9 mouse cellular contexts compared by ENCODE assay signal in genomic region chr17:46520385-46520979, GRCm38 (mm10). TPM values are rescaled to one million over a fixed set of nuclear protein-coding genes. Genes with fewer than 3 reads are reported as not detected.
DNase-seq lines count a peak whose midpoint lies in the region; ATAC-seq and TF ChIP-seq lines count a peak whose summit lies in the region.
"Had no signal": no experiment of that assay in that cellular context is flagged by ENCODE, and none has a peak within 500 bp of the region (broad histone marks: within the 10 kb centered on the region; RNA-seq: fewer than 3 reads in every experiment).

No protein-coding gene starts in this region.

- no peaks in the 10 kb centered on the region for H3K36me3 ChIP-seq in kidney, embryonic 16.5 days (ENCODE audit: insufficient read depth, low read length)
- H3K36me3 ChIP-seq in kidney, adult 2 months (ENCODE audit: control insufficient read depth, insufficient read depth, low read length), result no peaks in the 10 kb centered on the region
- H3K36me3 ChIP-seq in embryonic facial prominence, embryonic 11.5 days (replicated peaks; ENCODE audit: control insufficient read depth, insufficient read depth, low read depth, low read length), result no peaks in the 10 kb centered on the region
- H3K36me3 ChIP-seq in intestine, embryonic 15.5 days, result no peaks in the 10 kb centered on the region
- peaks cover 40% of the 10 kb centered on the region for H3K36me3 ChIP-seq in midbrain, postnatal 0 days (ENCODE audit: insufficient read depth, low read length)
- H3K36me3 ChIP-seq: liver, embryonic 15.5 days had no signal

- no peaks in the 10 kb centered on the region for H3K9me3 ChIP-seq in kidney, embryonic 16.5 days (ENCODE audit: low read length)
- H3K9me3 ChIP-seq in embryonic facial prominence, embryonic 11.5 days (replicated peaks; ENCODE audit: control insufficient read depth, low read length), result no peaks in the 10 kb centered on the region
- H3K9me3 ChIP-seq in intestine, embryonic 15.5 days, result no peaks in the 10 kb centered on the region
- no peaks in the 10 kb centered on the region for H3K9me3 ChIP-seq in midbrain, postnatal 0 days (ENCODE audit: low read length)
- H3K9me3 ChIP-seq: liver, embryonic 15.5 days had no signal

- H3K27ac ChIP-seq in kidney, embryonic 16.5 days (ENCODE audit: low read length), result no peak overlapping the region
- no peak overlapping the region for H3K27ac ChIP-seq in kidney, adult 2 months (ENCODE audit: insufficient read depth, low read depth, low read length)
- H3K27ac ChIP-seq in embryonic facial prominence, embryonic 11.5 days (replicated peaks; ENCODE audit: low read depth, low read length), result no peak overlapping the region
- H3K27ac ChIP-seq in intestine, embryonic 15.5 days, result no peak overlapping the region
- H3K27ac ChIP-seq in midbrain, postnatal 0 days (ENCODE audit: low read depth, low read length), result no peak overlapping the region
- H3K27ac ChIP-seq: liver, embryonic 15.5 days had no signal

- no peak for DNase-seq in kidney, adult 2 months
- peak; percentile 44 for DNase-seq in embryonic facial prominence, embryonic 11.5 days (ENCODE audit: low spot score)
- DNase-seq in midbrain, postnatal 0 days (ENCODE audit: low spot score), result peak; percentile 14
- no peak for DNase-seq in adipocyte (ENCODE audit: low spot score)
- no peak for DNase-seq in layer of hippocampus, adult 18-20 months (ENCODE audit: low spot score in 2 of 2)
- no peak for DNase-seq in right cerebral cortex, postnatal 4 days

- peak overlapping the region; percentile 9; the same call in 1 of the 2 replicates for H3K4me3 ChIP-seq in kidney, embryonic 16.5 days (ENCODE audit: low read length)
- H3K4me3 ChIP-seq in kidney, adult 2 months (ENCODE audit: insufficient read depth, low read depth, low read length), result no peak overlapping the region
- H3K4me3 ChIP-seq in embryonic facial prominence, embryonic 11.5 days (ENCODE audit: low read depth, low read length), result peak overlapping the region; percentile 21
- H3K4me3 ChIP-seq in intestine, embryonic 15.5 days (replicated peaks), result peak overlapping the region; percentile 14
- no peak overlapping the region for H3K4me3 ChIP-seq in midbrain, postnatal 0 days (ENCODE audit: low read depth, low read length)
- H3K4me3 ChIP-seq: liver, embryonic 15.5 days had no signal

- no peaks in the 10 kb centered on the region for H3K4me1 ChIP-seq in kidney, embryonic 16.5 days (ENCODE audit: insufficient read depth, low read length)
- H3K4me1 ChIP-seq in kidney, adult 2 months (ENCODE audit: control insufficient read depth, insufficient read depth, low read length), result no peaks in the 10 kb centered on the region
- H3K4me1 ChIP-seq in embryonic facial prominence, embryonic 11.5 days (ENCODE audit: control insufficient read depth, insufficient read depth, low read length), result no peaks in the 10 kb centered on the region; the same call in 1 of the 2 replicates
- 0 out of 2 replicates have a peak, but pooled peaks cover 2% of the 10 kb centered on the region for H3K4me1 ChIP-seq in intestine, embryonic 15.5 days (replicated peaks)
- no peaks in the 10 kb centered on the region for H3K4me1 ChIP-seq in midbrain, postnatal 0 days (ENCODE audit: insufficient read depth, low read length)
- H3K4me1 ChIP-seq: liver, embryonic 15.5 days had no signal

- no peaks in the 10 kb centered on the region for H3K27me3 ChIP-seq in kidney, embryonic 16.5 days (ENCODE audit: insufficient read depth, low read length)
- no peaks in the 10 kb centered on the region for H3K27me3 ChIP-seq in kidney, adult 2 months (replicated peaks; ENCODE audit: control insufficient read depth, insufficient read depth, low read length)
- H3K27me3 ChIP-seq in embryonic facial prominence, embryonic 11.5 days (ENCODE audit: control insufficient read depth, insufficient read depth, low read length), result peaks cover 8% of the 10 kb centered on the region; the same call in 1 of the 2 replicates
- H3K27me3 ChIP-seq in intestine, embryonic 15.5 days (replicated peaks), result peaks cover 32% of the 10 kb centered on the region
- H3K27me3 ChIP-seq in midbrain, postnatal 0 days (ENCODE audit: insufficient read depth, low read length), result no peaks in the 10 kb centered on the region

- no peak for TF ChIP-seq CTCF in kidney, adult 2 months (conservative IDR thresholded peaks at IDR 0.05; ENCODE audit: insufficient read depth, insufficient read length, low read depth, low read length)
- no peak for TF ChIP-seq CTCF in midbrain, postnatal 0 days (IDR thresholded peaks at IDR 0.05)

- peak overlapping the region; percentile 31; the same call in 1 of the 2 replicates for H3K4me2 ChIP-seq in kidney, embryonic 16.5 days (replicated peaks; ENCODE audit: low read depth, low read length)
- H3K4me2 ChIP-seq in embryonic facial prominence, embryonic 11.5 days (ENCODE audit: low read depth, low read length), result peak overlapping the region; percentile 25
- peak overlapping the region; percentile 51 for H3K4me2 ChIP-seq in intestine, embryonic 15.5 days (replicated peaks)
- H3K4me2 ChIP-seq in midbrain, postnatal 0 days (ENCODE audit: low read depth, low read length, poor library complexity, severe bottlenecking), result no peak overlapping the region
- H3K4me2 ChIP-seq: liver, embryonic 15.5 days had no signal

- ATAC-seq in kidney, embryonic 16.5 days (ENCODE audit: low FRiP score, low TSS enrichment), result no peak
- ATAC-seq in embryonic facial prominence, embryonic 11.5 days (replicated peaks; ENCODE audit: insufficient number of reproducible peaks, low FRiP score, low TSS enrichment, low read depth), result no peak
- ATAC-seq in intestine, embryonic 15.5 days, result 0 out of 2 replicates have a peak, but pooled peaks have one; percentile 20
- ATAC-seq in midbrain, postnatal 0 days (ENCODE audit: low FRiP score), result no peak

- TF ChIP-seq POLR2A in kidney, adult 2 months (IDR thresholded peaks at IDR 0.05; ENCODE audit: low read depth, low read length), result no peak

- WGBS in kidney, embryonic 16.5 days, result 39% methylated on average over 25 of the region's 25 CpGs
- 53% methylated on average over 25 of the region's 25 CpGs for WGBS in kidney, adult 2 months
- 45% methylated on average over 25 of the region's 25 CpGs for WGBS in embryonic facial prominence, embryonic 11.5 days
- WGBS in intestine, embryonic 15.5 days, result 35% methylated on average over 25 of the region's 25 CpGs
- 48% methylated on average over 25 of the region's 25 CpGs for WGBS in midbrain, postnatal 0 days

- no peak overlapping the region; the same call in 1 of the 2 replicates for H3K9ac ChIP-seq in kidney, embryonic 16.5 days (replicated peaks; ENCODE audit: low read length)
- H3K9ac ChIP-seq in embryonic facial prominence, embryonic 11.5 days (replicated peaks; ENCODE audit: low read length), result peak overlapping the region; percentile 22
- 0 out of 2 replicates have a peak overlapping the region, but pooled peaks have one; percentile 17 for H3K9ac ChIP-seq in intestine, embryonic 15.5 days
- no peak overlapping the region for H3K9ac ChIP-seq in midbrain, postnatal 0 days (replicated peaks; ENCODE audit: low read length, poor library complexity, severe bottlenecking)
- H3K9ac ChIP-seq: liver, embryonic 15.5 days had no signal

RNA-seq across cellular contexts. Expression of gene Dnph1, which starts 24.0 kb away (rescaled TPM):
- 56.5 and 60.3 TPM in 2 replicates for polyA plus RNA-seq in kidney, embryonic 16.5 days (2015; fragmentation: Nextera tagmentation; extraction: Ambion mirVana)
- 20.7 and 22.8 TPM in 2 replicates for polyA plus RNA-seq in kidney, adult 2 months (2012; rRNA removed)
- polyA plus RNA-seq in embryonic facial prominence, embryonic 11.5 days (2014; fragmentation: Nextera tagmentation; extraction: Ambion mirVana), result 65.9 and 74.9 TPM in 2 replicates
- 48.7 and 48.9 TPM in 2 replicates for polyA plus RNA-seq in intestine, embryonic 15.5 days (2015; fragmentation: Nextera tagmentation; extraction: Ambion mirVana)
- 4.0 and 4.1 TPM in 2 replicates for total RNA-seq in midbrain, postnatal 0 days (2014; rRNA removed)
- 10.2 and 10.4 TPM in 2 replicates for polyA plus RNA-seq in midbrain, postnatal 0 days (2015; fragmentation: Nextera tagmentation; extraction: Ambion mirVana)
- 1 to 10 TPM; 5.1 to 5.9 TPM for total RNA-seq in layer of hippocampus, adult 18-20 months (2021)

RNA-seq across cellular contexts. Expression of gene Cul9, which starts 25.7 kb away (rescaled TPM):
- polyA plus RNA-seq in kidney, embryonic 16.5 days (2015; fragmentation: Nextera tagmentation; extraction: Ambion mirVana), result 6.5 TPM in 2 replicates
- polyA plus RNA-seq in kidney, adult 2 months (2012; rRNA removed), result 27.0 and 32.4 TPM in 2 replicates
- 3.5 and 3.7 TPM in 2 replicates for polyA plus RNA-seq in embryonic facial prominence, embryonic 11.5 days (2014; fragmentation: Nextera tagmentation; extraction: Ambion mirVana)
- polyA plus RNA-seq in intestine, embryonic 15.5 days (2015; fragmentation: Nextera tagmentation; extraction: Ambion mirVana), result 2.8 and 3.4 TPM in 2 replicates
- 53.8 and 70.9 TPM in 2 replicates for total RNA-seq in midbrain, postnatal 0 days (2014; rRNA removed)
- polyA plus RNA-seq in midbrain, postnatal 0 days (2015; fragmentation: Nextera tagmentation; extraction: Ambion mirVana), result 13.6 and 16.7 TPM in 2 replicates
- total RNA-seq in layer of hippocampus, adult 18-20 months (2021), result 10 to 100 TPM; 61.8 to 66.4 TPM

RNA-seq across cellular contexts. Expression of gene Ttbk1, which starts 33.0 kb away (rescaled TPM):
- polyA plus RNA-seq in kidney, embryonic 16.5 days (2015; fragmentation: Nextera tagmentation; extraction: Ambion mirVana), result 0.15 and 0.23 TPM in 2 replicates
- 1.4 and 1.6 TPM in 2 replicates for polyA plus RNA-seq in kidney, adult 2 months (2012; rRNA removed)
- 0.38 and 0.63 TPM in 2 replicates for polyA plus RNA-seq in embryonic facial prominence, embryonic 11.5 days (2014; fragmentation: Nextera tagmentation; extraction: Ambion mirVana)
- polyA plus RNA-seq in intestine, embryonic 15.5 days (2015; fragmentation: Nextera tagmentation; extraction: Ambion mirVana), result 0.24 and 0.26 TPM in 2 replicates
- total RNA-seq in midbrain, postnatal 0 days (2014; rRNA removed), result 46.8 and 50.1 TPM in 2 replicates
- 5.4 and 6.1 TPM in 2 replicates for polyA plus RNA-seq in midbrain, postnatal 0 days (2015; fragmentation: Nextera tagmentation; extraction: Ambion mirVana)
- 100 to 1,000 TPM; 117 to 120 TPM for total RNA-seq in layer of hippocampus, adult 18-20 months (2021)

RNA-seq across cellular contexts. Expression of gene Srf, which starts 35.5 kb away (rescaled TPM):
- polyA plus RNA-seq in kidney, embryonic 16.5 days (2015; fragmentation: Nextera tagmentation; extraction: Ambion mirVana), result 8.2 and 9.3 TPM in 2 replicates
- 67.0 and 86.3 TPM in 2 replicates for polyA plus RNA-seq in kidney, adult 2 months (2012; rRNA removed)
- 6.4 and 11.1 TPM in 2 replicates for polyA plus RNA-seq in embryonic facial prominence, embryonic 11.5 days (2014; fragmentation: Nextera tagmentation; extraction: Ambion mirVana)
- 7.6 and 8.9 TPM in 2 replicates for polyA plus RNA-seq in intestine, embryonic 15.5 days (2015; fragmentation: Nextera tagmentation; extraction: Ambion mirVana)
- total RNA-seq in midbrain, postnatal 0 days (2014; rRNA removed), result 45.8 and 69.0 TPM in 2 replicates
- 2.6 and 3.3 TPM in 2 replicates for polyA plus RNA-seq in midbrain, postnatal 0 days (2015; fragmentation: Nextera tagmentation; extraction: Ambion mirVana)
- total RNA-seq in layer of hippocampus, adult 18-20 months (2021), result 10 to 100 TPM; 80.8 to 89.0 TPM

Comparison
In these comparisons a context has a peak if more than half of its experiments do, and no peak if none do; other contexts are left out.
1. H3K4me3 ChIP-seq: peak in kidney, embryonic 16.5 days (single experiment), embryonic facial prominence, embryonic 11.5 days (single experiment) and intestine, embryonic 15.5 days (single experiment); none in kidney, adult 2 months (single experiment) and midbrain, postnatal 0 days (single experiment).
2. H3K9ac ChIP-seq: peak in embryonic facial prominence, embryonic 11.5 days (single experiment) and intestine, embryonic 15.5 days (single experiment); none in kidney, embryonic 16.5 days (single experiment) and midbrain, postnatal 0 days (single experiment).
3. DNase-seq: peak in embryonic facial prominence, embryonic 11.5 days (single experiment) and midbrain, postnatal 0 days (single experiment); none in kidney, adult 2 months (single experiment), adipocyte (single experiment), layer of hippocampus, adult 18-20 months (0 of 2) and right cerebral cortex, postnatal 4 days (single experiment).